Mouse (Mus musculus) erythroblast, embryonic 14.5 days (primary cell): ENCODE results near the gene Tpp1. TPM values are rescaled to one million over a fixed set of nuclear protein-coding genes. Genes with fewer than 3 reads are reported as not detected.
"Not testable (repeated sequence)": the region's sequence is repeated elsewhere in the genome, so short reads cannot be mapped to it uniquely, and the experiment has no call there.

ENCODE experiments used
- H3K27me3 ChIP-seq: 2 replicates; pipeline ENCODE4 v1.6.1; 2012; ENCODE audit warnings: inconsistent platforms; ENCODE audit not compliant: control insufficient read depth
- H3K36me3 ChIP-seq: 2 replicates; pipeline ENCODE4 v1.6.1; 2012; ENCODE audit warnings: mild to moderate bottlenecking, inconsistent platforms; ENCODE audit not compliant: control insufficient read depth
- H3K4me1 ChIP-seq: 2 replicates; pipeline ENCODE4 v1.6.1; 2012; ENCODE audit warnings: inconsistent platforms; ENCODE audit not compliant: control insufficient read depth
- H3K4me3 ChIP-seq: replicated peaks from 2 replicates; pipeline ENCODE3; 2012; ENCODE audit warnings: moderate library complexity, mild to moderate bottlenecking, inconsistent platforms
- H3K9me3 ChIP-seq: 2 replicates; pipeline ENCODE4 v1.6.1; 2012; ENCODE audit warnings: low read length, inconsistent platforms, mixed read lengths; ENCODE audit not compliant: control insufficient read depth
- GATA1 ChIP-seq: IDR thresholded peaks from 2 replicates; pipeline ENCODE4 v1.6.1; 2012; ENCODE audit warnings: low read length, inconsistent platforms, mixed read lengths
- TAL1 ChIP-seq: IDR thresholded peaks from 3 replicates; pipeline ENCODE4 v1.6.1; 2012; ENCODE audit warnings: low read length, inconsistent platforms, mixed read lengths
- polyA plus RNA-seq: library from polyadenylated mRNA; stranded (reverse); fragments of >175 nt; gene quantifications from 2 replicates; pipeline ENCODE4 v1.2.3, GENCODE M21; 2012

Gene Tpp1
- polyA plus RNA-seq, 1 experiment = 4.4 TPM

DNA sequence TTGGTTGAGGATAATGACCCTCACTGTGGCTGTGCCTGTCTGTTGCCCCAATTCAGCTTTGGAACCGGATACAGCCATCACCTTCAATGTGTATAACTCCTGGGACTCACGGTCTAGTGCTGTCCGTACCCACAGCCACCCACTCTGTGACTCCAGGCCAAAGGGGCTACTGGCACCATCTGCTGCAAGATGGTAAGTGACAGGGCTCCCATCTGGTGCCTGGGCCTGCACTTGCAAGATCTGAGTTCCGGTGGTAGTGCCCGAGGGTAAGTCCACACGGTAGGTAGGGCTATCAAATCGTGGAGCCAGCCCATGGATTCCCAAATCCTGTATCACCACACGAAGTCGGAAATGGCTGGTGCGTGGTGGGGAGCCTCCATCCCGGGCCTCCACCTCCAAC is 12.3 kb upstream of the Tpp1 start:
- Histone ChIP-seq H3K27me3 (peaks cover 30% of the 10 kb centered on the region), H3K9me3 (no peaks in the 10 kb centered on the region), H3K4me3 (no peak overlapping the region), H3K36me3 (no peaks in the 10 kb centered on the region), H3K4me1 (no peaks in the 10 kb centered on the region)
- no peak for TF ChIP-seq GATA1
- TF ChIP-seq TAL1 = no peak

DNA sequence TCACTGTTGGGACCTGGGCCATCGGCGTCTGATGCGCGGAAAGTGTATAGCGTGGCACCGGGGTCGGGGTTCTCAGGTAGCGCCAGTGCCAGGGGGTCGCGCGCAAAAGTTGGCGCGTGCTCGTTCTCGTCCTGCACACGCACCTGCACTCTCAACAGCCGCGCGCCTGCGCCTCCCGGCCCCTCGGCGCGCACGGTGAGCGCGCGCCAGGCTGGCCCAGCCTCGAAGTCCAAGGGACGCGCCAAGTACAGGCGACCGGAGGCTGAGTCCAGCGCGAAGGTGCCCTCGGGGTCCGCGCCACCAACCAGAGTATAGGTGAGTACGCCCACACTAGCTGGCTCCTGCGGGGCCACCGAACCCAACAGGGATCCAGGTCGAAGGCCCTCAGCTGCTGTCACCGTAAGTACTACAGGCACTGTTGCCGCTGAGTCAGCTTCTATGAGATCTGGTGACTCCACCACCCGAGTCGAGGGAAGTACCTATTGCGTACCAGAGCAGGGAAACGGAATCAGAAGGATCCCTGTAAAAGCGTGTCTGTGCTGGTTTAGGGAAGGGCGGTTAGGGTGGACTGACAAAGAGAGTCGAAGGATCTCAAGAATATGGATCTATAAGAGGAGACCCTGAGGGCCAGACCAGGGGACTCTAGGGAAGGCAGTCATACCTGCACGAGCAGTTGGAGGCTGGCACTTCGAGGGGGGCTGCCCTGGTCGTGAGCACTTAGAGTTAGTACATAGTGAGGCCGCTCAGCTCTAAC is 10.7 kb upstream of the Tpp1 start:
- Histone ChIP-seq H3K4me3 (no peak overlapping the region), H3K9me3 (no peaks in the 10 kb centered on the region), H3K4me1 (no peaks in the 10 kb centered on the region), H3K27me3 (peaks cover 30% of the 10 kb centered on the region), H3K36me3 (no peaks in the 10 kb centered on the region)
- TF ChIP-seq GATA1 (no peak), TAL1 (no peak)

DNA sequence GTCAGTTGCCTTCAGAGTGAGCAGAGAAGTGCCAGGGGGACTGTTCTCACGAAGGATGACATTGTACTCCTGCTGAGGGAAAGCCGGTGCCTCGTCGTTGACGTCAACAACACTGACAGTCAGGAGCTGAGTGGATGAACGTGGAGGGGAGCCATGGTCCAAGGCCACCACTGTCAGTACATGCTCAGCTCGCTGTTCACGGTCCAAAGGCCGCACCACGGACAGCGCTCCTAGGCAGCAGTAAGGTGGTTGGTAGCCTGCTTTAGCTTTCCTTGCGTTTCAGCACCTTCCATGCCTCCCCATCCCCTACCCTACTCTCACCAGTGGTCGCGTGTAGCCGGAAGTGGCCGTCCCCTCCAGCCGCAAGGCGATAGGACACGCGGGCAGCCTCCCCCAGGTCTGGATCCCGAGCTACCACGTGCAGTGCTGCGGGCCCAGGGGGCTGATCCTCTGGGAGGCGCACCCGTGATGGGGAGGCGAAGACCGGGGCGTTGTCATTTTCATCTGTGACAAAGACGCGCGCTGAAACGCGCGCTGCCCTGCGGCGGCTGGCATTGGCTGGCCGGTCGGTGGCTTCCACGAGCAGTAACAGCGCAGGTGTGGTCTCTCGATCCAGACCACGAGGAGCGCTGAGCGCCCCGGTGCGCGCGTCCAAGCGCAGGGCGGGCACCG is 9.9 kb upstream of the Tpp1 start:
- Histone ChIP-seq H3K9me3 (no peaks in the 10 kb centered on the region), H3K27me3 (peaks cover 30% of the 10 kb centered on the region), H3K4me3 (no peak overlapping the region), H3K36me3 (no peaks in the 10 kb centered on the region), H3K4me1 (no peaks in the 10 kb centered on the region)
- TF ChIP-seq GATA1 (no peak), TAL1 (no peak)

DNA sequence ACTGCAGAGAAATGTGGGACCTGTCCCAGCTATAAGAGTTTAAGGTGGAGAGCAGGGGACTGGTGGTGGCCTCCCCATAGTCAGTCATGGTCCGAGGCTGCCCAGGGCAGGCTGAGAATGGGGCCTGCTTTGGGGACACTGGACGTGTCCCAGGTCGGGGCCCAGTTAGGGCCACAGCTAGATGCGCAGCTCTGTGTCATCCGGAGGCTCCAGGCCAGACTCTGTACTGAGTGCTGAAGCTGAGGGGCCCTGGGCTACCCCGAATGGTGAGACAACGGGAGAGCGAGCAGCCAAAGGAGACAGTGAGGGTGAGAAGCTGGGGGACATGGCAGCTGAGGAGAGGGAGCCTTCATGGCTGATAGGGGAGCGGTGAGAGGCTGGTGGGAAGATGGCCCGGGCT is 1.2 kb upstream of the Tpp1 start:
- Histone ChIP-seq H3K4me3 (no peak overlapping the region), H3K4me1 (peaks cover 24% of the 10 kb centered on the region), H3K36me3 (peaks cover 24% of the 10 kb centered on the region), H3K9me3 (no peaks in the 10 kb centered on the region), H3K27me3 (no peaks in the 10 kb centered on the region)
- TF ChIP-seq TAL1 (no peak), GATA1 (no peak)

DNA sequence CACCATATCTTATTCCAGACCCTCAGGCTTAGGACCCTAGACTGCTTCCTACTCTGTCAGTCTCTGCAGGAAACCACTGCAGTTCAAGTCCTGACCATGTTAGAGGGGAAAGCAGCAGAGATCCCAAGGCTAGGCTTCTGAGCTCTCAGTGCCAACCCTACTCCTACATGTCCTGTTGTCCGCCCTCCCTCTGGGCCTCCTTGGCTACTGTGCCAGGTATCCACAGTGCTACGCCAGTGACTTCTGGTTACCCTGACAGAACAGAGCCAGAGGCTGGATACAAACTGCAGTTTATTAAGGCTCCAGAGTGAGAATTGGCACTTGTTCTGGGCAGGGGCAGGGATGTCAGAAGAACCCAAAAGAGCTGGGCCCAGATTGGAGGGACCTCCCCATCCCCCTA is 681 bp upstream of the Tpp1 start:
- no peaks in the 10 kb centered on the region for H3K27me3 ChIP-seq
- peaks cover 24% of the 10 kb centered on the region for H3K4me1 ChIP-seq
- no peak overlapping the region for H3K4me3 ChIP-seq
- no peak for TF ChIP-seq TAL1
- TF ChIP-seq GATA1 = no peak
- peaks cover 29% of the 10 kb centered on the region for H3K36me3 ChIP-seq
- no peaks in the 10 kb centered on the region for H3K9me3 ChIP-seq

DNA sequence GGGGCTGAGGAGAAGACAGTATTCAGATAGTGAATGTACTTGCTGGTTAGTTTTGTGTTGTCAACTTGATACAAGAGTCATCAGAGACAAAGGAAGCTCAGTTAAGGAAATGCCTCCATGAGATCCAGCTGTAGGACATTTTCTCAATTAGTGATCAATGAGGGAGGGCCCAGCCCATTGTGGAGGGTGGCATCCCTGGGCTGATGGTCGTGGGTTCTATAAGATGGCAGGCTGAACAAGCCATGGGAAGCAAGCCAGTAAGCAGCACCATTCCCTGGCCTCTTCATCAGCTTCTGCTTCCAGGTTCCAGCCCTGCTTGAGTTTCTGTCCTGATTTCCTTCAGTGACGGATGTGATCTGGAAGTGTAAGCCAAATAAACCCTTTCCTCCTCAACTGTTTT is 4.3 kb downstream of the Tpp1 start:
- Histone ChIP-seq H3K4me1 (peaks cover 52% of the 10 kb centered on the region), H3K9me3 (no peaks in the 10 kb centered on the region), H3K36me3 (peaks cover 58% of the 10 kb centered on the region), H3K4me3 (no peak overlapping the region), H3K27me3 (no peaks in the 10 kb centered on the region)
- TF ChIP-seq TAL1 = no peak

DNA sequence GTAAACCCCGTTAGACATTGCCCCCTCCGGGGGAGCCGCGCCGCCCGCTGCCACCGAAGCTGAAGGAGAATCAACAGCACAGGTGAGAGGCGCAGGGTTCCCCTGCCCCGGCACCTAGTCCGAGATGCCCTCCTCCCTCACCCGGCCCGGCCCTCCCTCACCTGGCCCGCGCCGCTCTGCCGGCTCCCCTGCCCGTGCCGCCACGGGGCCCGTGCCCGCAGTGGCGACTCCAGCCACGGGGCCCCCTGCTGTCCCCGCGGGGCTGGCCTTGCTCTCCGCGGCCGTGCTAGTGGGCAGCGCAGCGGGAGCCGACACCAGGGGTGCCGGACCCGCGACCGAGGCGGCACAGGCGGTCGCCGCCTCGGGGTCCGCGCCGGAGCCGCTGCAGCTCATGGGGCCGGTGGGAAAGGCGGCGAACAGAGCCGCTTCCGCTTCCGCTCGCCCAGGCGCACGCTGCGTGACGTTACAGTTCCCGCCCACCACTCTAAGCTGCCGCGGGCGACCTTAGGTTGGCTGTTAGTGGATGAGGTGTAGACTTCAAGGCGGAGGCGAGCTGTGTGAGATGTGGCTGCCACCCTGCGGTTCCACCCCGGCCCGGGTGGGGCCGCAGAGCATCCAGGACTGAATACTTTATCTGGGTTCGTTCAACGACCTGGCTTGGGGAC is 8.0 kb downstream of the Tpp1 start, which contains the start of gene Taf10:
Taf10 (minus strand) TSS at position 436 of the 665 bp plus-strand sequence.
- Histone ChIP-seq H3K4me3 (peak within 1 kb of the TSS; percentile 93), H3K4me1 (peaks cover 44% of the 10 kb centered on the region), H3K36me3 (peaks cover 80% of the 10 kb centered on the region), H3K27me3 (no peaks in the 10 kb centered on the region), H3K9me3 (no peaks in the 10 kb centered on the region)
- TF ChIP-seq GATA1 (no peak), TAL1 (no peak)

DNA sequence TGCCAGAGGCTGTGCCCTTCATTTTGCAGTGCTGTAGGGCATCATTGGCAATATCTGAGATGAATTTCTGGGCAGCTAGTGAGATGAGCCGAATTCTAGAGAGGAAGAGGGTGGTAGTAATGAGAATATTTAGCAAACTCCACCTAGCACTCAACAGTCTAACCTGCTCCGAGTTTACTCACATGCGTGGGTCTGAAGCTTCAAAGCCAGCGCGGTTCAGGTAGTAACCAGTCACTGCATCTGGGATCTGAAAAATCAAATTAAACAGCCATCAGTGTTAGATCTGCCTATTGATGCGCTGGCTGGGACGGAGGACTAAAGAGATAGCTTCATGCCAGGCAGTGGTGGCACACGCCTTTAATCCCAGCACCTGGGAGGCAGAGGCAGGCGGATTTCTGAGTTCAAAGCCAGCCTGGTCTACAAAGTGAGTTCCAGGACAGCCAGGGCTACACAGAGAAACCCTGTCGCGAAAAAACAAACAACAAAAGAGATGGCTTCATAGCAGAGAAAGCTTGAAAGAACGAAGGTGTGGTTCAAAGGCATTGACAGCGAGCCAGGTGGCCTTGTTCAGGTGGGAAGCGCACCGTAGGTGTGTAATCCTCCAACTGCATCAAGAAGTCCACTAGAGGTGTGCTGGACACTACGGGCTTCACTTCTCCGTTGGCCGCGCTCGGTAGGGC is 8.6 kb downstream of the Tpp1 start:
- not testable (repeated sequence) for H3K27me3 ChIP-seq, H3K9me3 ChIP-seq
- H3K4me1 ChIP-seq = peaks cover 50% of the 10 kb centered on the region
- H3K4me3 ChIP-seq = peak overlapping the region; percentile 93
- H3K36me3 ChIP-seq = peaks cover 78% of the 10 kb centered on the region

DNA sequence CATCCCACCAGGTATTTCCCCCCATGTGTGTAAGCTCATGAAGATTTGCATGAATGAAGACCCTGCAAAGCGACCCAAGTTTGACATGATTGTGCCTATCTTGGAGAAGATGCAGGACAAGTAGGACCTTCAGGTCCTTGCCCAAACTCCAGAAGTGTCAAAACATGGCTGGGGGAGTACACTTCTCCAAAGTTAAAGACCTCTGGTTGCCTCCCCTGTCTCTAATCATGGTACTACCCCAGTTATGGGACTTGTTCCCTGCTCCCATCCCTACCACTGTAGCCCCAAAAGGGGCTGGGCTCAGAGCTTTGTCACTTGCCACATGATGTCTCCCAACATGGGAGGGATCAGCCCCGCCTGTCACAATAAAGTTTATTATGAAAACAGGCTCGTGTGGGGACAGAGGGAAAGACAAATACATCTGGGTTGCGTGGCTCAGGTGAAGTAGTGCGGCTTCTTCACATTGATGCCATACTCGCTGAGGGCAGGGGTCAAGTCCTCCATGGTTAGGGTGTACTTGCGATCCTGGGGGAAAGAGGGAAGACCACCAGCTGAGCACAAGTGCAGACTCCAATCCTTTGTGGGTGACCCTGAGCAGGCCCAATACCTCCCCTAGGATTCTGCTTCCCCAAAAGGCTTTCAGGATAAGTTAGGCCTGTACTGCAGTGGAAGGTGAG is 9.4 kb downstream of the Tpp1 start:
- Histone ChIP-seq H3K4me3 (peak overlapping the region; percentile 93), H3K36me3 (peaks cover 71% of the 10 kb centered on the region), H3K4me1 (peaks cover 58% of the 10 kb centered on the region)
- H3K27me3 ChIP-seq, H3K9me3 ChIP-seq: not testable (repeated sequence)
